Mouse (Mus musculus): Measurements from ENCODE around the gene Elavl4.

GRCm38 (mm10) chr4:110287412-110288067 is 64.2 kb downstream of the Elavl4 start:
- TF ChIP-seq SRF (IDR thresholded peaks at IDR 0.05; ENCODE audit: control insufficient read depth, insufficient read length, low read depth), result no peak
- no peak for TF ChIP-seq POLR2A (IDR thresholded peaks at IDR 0.05; ENCODE audit: insufficient read length, low read depth)
- no peak for TF ChIP-seq USF1 (IDR thresholded peaks at IDR 0.05; ENCODE audit: low read depth)
- TF ChIP-seq E2F4 (IDR thresholded peaks at IDR 0.05; ENCODE audit: insufficient read depth), result no peak
- no peak for TF ChIP-seq MYOG (IDR thresholded peaks at IDR 0.05; ENCODE audit: control insufficient read depth in 1 of 3, insufficient read depth in 1 of 3, insufficient read length in 2 of 3, low read depth in 2 of 3)
- TF ChIP-seq MYOD1 (IDR thresholded peaks at IDR 0.05; ENCODE audit: control insufficient read depth in 1 of 3, insufficient read length in 2 of 3, low read depth in 2 of 3), result no peak
- no peak for TF ChIP-seq TCF3 (IDR thresholded peaks at IDR 0.05; ENCODE audit: insufficient read length, low read depth)
- TF ChIP-seq CEBPB (IDR thresholded peaks at IDR 0.05; ENCODE audit: insufficient read depth, poor library complexity, severe bottlenecking), result no peak
- TF ChIP-seq MAX (IDR thresholded peaks at IDR 0.05; ENCODE audit: low read depth), result no peak
- no peak for TF ChIP-seq TCF12 (IDR thresholded peaks at IDR 0.05; ENCODE audit: insufficient read depth, poor library complexity, severe bottlenecking)
- TF ChIP-seq POLR2AphosphoS2 (IDR thresholded peaks at IDR 0.05; ENCODE audit: insufficient read length, low read depth), result no peak
- no peak for TF ChIP-seq REST (IDR thresholded peaks at IDR 0.05; ENCODE audit: insufficient read depth, insufficient read length)

Measured in myocyte (in vitro differentiated cells).